ENCODE assay signal across 31 mouse cellular contexts in the genomic region with DNA sequence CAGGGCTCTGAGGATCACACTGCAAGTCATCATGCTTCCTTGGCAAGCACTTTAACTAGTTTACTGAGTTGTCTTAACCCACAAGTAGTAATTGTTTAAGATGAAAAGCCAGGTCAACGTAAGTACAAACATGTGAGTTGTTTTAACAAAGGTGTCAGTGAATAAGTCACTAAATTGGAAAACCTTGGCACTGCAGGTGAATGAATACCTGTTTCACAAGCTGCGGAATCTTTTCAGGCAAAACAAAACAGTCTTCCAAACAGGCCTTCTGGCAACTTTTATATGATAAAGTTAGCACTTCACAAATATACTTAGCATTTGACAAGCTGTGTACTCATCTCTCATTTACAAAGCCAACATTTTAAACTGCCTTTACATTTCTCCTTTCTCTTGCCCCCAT. TPM values are rescaled to one million over a fixed set of nuclear protein-coding genes. Genes with fewer than 3 reads are reported as not detected.
DNase-seq lines count a peak whose midpoint lies in the region; ATAC-seq and TF ChIP-seq lines count a peak whose summit lies in the region.
"Had no signal": no experiment of that assay in that cellular context is flagged by ENCODE, and none has a peak within 500 bp of the region (broad histone marks: within the 10 kb centered on the region; RNA-seq: fewer than 3 reads in every experiment).

No protein-coding gene starts in this region.

- no peak overlapping the region for H3K27ac ChIP-seq in kidney, embryonic 15.5 days
- H3K27ac ChIP-seq in liver, adult 2 months (replicated peaks; ENCODE audit: insufficient read depth, low read depth, low read length): peak overlapping the region; percentile 86
- H3K27ac ChIP-seq in liver, embryonic 11.5 days (ENCODE audit: low read depth, low read length): no peak overlapping the region
- H3K27ac ChIP-seq in liver, embryonic 16.5 days (ENCODE audit: low read length): peak overlapping the region; percentile 65
- H3K27ac ChIP-seq: forebrain, embryonic 10.5 days; forebrain, embryonic 13.5 days; heart, adult 2 months; heart, embryonic 10.5 days; heart, embryonic 13.5 days; hindbrain, embryonic 14.5 days had no signal

- 0 out of 2 replicates have a peak, but pooled peaks have one; percentile 12 for ATAC-seq in kidney, embryonic 15.5 days (replicated peaks; ENCODE audit: low FRiP score)
- no peak for ATAC-seq in liver, embryonic 11.5 days (replicated peaks; ENCODE audit: low FRiP score)
- ATAC-seq in liver, embryonic 16.5 days (ENCODE audit: low read depth): no peak
- ATAC-seq: activated CD4-positive, CD25-positive, alpha-beta regulatory T cell, adult 4 months; forebrain, embryonic 13.5 days; forebrain, embryonic 16.5 days had no signal

- no peak for TF ChIP-seq POLR2A in liver, adult 2 months (IDR thresholded peaks at IDR 0.05; ENCODE audit: extremely low read depth, insufficient read depth, low read length)

- H3K79me2 ChIP-seq in liver, adult 2 months (ENCODE audit: control insufficient read depth, insufficient read depth, low read length): peaks cover 3% of the 10 kb centered on the region; the same call in 1 of the 2 replicates

- TF ChIP-seq CTCF in liver, adult 2 months (IDR thresholded peaks at IDR 0.05; ENCODE audit: low read depth, low read length): no peak

- no peaks in the 10 kb centered on the region for H3K36me3 ChIP-seq in kidney, embryonic 15.5 days
- H3K36me3 ChIP-seq in liver, adult 2 months (ENCODE audit: control insufficient read depth, insufficient read depth, low read length): no peaks in the 10 kb centered on the region; the same call in 1 of the 2 replicates
- H3K36me3 ChIP-seq in liver, embryonic 11.5 days (ENCODE audit: control insufficient read depth, insufficient read depth, low read length): no peaks in the 10 kb centered on the region
- H3K36me3 ChIP-seq in liver, embryonic 16.5 days (ENCODE audit: control insufficient read depth, insufficient read depth): no peaks in the 10 kb centered on the region
- H3K36me3 ChIP-seq: forebrain, embryonic 10.5 days; heart, embryonic 10.5 days; heart, embryonic 13.5 days had no signal

- no peaks in the 10 kb centered on the region for H3K9me3 ChIP-seq in kidney, embryonic 15.5 days (replicated peaks)
- H3K9me3 ChIP-seq in liver, embryonic 11.5 days (ENCODE audit: control insufficient read depth, low read length): no peaks in the 10 kb centered on the region
- H3K9me3 ChIP-seq in liver, embryonic 16.5 days (replicated peaks; ENCODE audit: control insufficient read depth, low read length): no peaks in the 10 kb centered on the region
- H3K9me3 ChIP-seq: forebrain, embryonic 10.5 days; forebrain, embryonic 13.5 days; heart, embryonic 10.5 days; heart, embryonic 13.5 days had no signal

- H3K4me3 ChIP-seq in kidney, embryonic 15.5 days (replicated peaks): no peak overlapping the region
- H3K4me3 ChIP-seq in liver, adult 2 months (ENCODE audit: insufficient read depth, low read depth, low read length): no peak overlapping the region
- H3K4me3 ChIP-seq in liver, embryonic 11.5 days (ENCODE audit: low read depth, low read length): no peak overlapping the region
- H3K4me3 ChIP-seq in liver, embryonic 16.5 days (ENCODE audit: low read depth, low read length): no peak overlapping the region
- H3K4me3 ChIP-seq: forebrain, embryonic 10.5 days; forebrain, embryonic 13.5 days; heart, adult 2 months; heart, embryonic 10.5 days; heart, embryonic 13.5 days had no signal

- no peaks in the 10 kb centered on the region for H3K4me1 ChIP-seq in kidney, embryonic 15.5 days
- H3K4me1 ChIP-seq in liver, adult 2 months (ENCODE audit: control insufficient read depth, insufficient read depth, low read length): peaks cover 27% of the 10 kb centered on the region
- no peaks in the 10 kb centered on the region for H3K4me1 ChIP-seq in liver, embryonic 11.5 days (replicated peaks; ENCODE audit: control insufficient read depth, insufficient read depth, low read length)
- H3K4me1 ChIP-seq in liver, embryonic 16.5 days (ENCODE audit: control insufficient read depth, low read depth, low read length): no peaks in the 10 kb centered on the region
- H3K4me1 ChIP-seq: forebrain, embryonic 10.5 days; forebrain, embryonic 13.5 days; heart, embryonic 10.5 days; heart, embryonic 13.5 days had no signal

- no peak overlapping the region for H3K9ac ChIP-seq in kidney, embryonic 15.5 days
- H3K9ac ChIP-seq in liver, adult 2 months (ENCODE audit: low read depth, low read length): peak overlapping the region; percentile 53; the same call in 1 of the 2 replicates
- no peak overlapping the region for H3K9ac ChIP-seq in liver, embryonic 11.5 days (ENCODE audit: low read depth, low read length)
- no peak overlapping the region for H3K9ac ChIP-seq in liver, embryonic 16.5 days (ENCODE audit: low read depth, low read length)
- H3K9ac ChIP-seq: forebrain, embryonic 13.5 days; heart, embryonic 13.5 days; hindbrain, embryonic 14.5 days had no signal

- WGBS in kidney, embryonic 15.5 days: 71% methylated on average over 2 of the region's 2 CpGs
- WGBS in liver, adult 2 months: 11% methylated on average over 2 of the region's 2 CpGs
- 72% methylated on average over 2 of the region's 2 CpGs for WGBS in liver, embryonic 11.5 days
- 45% methylated on average over 2 of the region's 2 CpGs for WGBS in liver, embryonic 16.5 days (ENCODE audit: insufficient replicate concordance)

- no peaks in the 10 kb centered on the region for H3K27me3 ChIP-seq in kidney, embryonic 15.5 days
- H3K27me3 ChIP-seq in liver, adult 2 months (ENCODE audit: control insufficient read depth, insufficient read depth, low read length): no peaks in the 10 kb centered on the region
- H3K27me3 ChIP-seq in liver, embryonic 11.5 days (replicated peaks; ENCODE audit: control insufficient read depth, insufficient read depth, low read length): no peaks in the 10 kb centered on the region
- H3K27me3 ChIP-seq in liver, embryonic 16.5 days (ENCODE audit: control insufficient read depth, insufficient read depth, low read depth, low read length): no peaks in the 10 kb centered on the region
- H3K27me3 ChIP-seq: forebrain, embryonic 13.5 days; heart, embryonic 13.5 days had no signal

- H3K4me2 ChIP-seq in kidney, embryonic 15.5 days: no peak overlapping the region
- no peak overlapping the region for H3K4me2 ChIP-seq in liver, embryonic 11.5 days
- H3K4me2 ChIP-seq in liver, embryonic 16.5 days (ENCODE audit: low read depth, low read length): no peak overlapping the region
- H3K4me2 ChIP-seq: forebrain, embryonic 13.5 days; heart, embryonic 13.5 days; hindbrain, embryonic 14.5 days had no signal

- DNase-seq in kidney, postnatal 36 days: no peak
- DNase-seq in liver, adult 2 months (ENCODE audit: extremely low read depth, low read depth, low spot score): peak; percentile 87
- no peak for DNase-seq in liver, embryonic 11.5 days (ENCODE audit: low spot score)
- peak; percentile 50 for DNase-seq in yolk sac, embryonic 10.5 days (ENCODE audit: low spot score)
- DNase-seq in urinary bladder, postnatal 25 days (ENCODE audit: low spot score): no peak
- DNase-seq: adrenal gland, adult 8-10 months; adrenal gland, postnatal 25 days; cerebellum, adult 11-12 months; cerebellum, adult 8-10 months; cerebellum, postnatal 10 days; cerebellum, postnatal 36 days; embryo, embryonic 11 days; gastrocnemius, postnatal 10 days; gastrocnemius, postnatal 36 days; heart, adult 2 months; heart, postnatal 14 days; heart, postnatal 4 days had no signal

RNA-seq across cellular contexts. Expression of a gene that starts 15.7 kb away (rescaled TPM):
- polyA plus RNA-seq in kidney, embryonic 15.5 days (2015; fragmentation: Nextera tagmentation; extraction: Ambion mirVana): 3.5 and 4.5 TPM in 2 replicates
- 282 and 399 TPM in 2 replicates for total RNA-seq in liver, adult 2 months (2014; rRNA removed)
- 11.1 and 23.0 TPM in 2 replicates for polyA plus RNA-seq in liver, adult 2 months (2012; rRNA removed)
- polyA plus RNA-seq in liver, embryonic 11.5 days (2014; fragmentation: Nextera tagmentation; extraction: Ambion mirVana): not detected in 2 replicates
- polyA plus RNA-seq in liver, embryonic 16.5 days (2015; fragmentation: Nextera tagmentation; extraction: Ambion mirVana): not detected in 2 replicates
- total RNA-seq: ES-E14; gastrocnemius, adult 18-20 months; granulocyte monocyte progenitor cell, adult 5-6 weeks had no signal
- polyA plus RNA-seq: embryonic facial prominence, embryonic 11.5 days; forebrain, embryonic 10.5 days; heart, embryonic 10.5 days; heart, embryonic 13.5 days; hindbrain, embryonic 11.5 days had no signal

Comparison
In these comparisons a context has a peak if more than half of its experiments do, and no peak if none do; other contexts are left out.
1. H3K27ac ChIP-seq: peak in liver, adult 2 months (single experiment) and liver, embryonic 16.5 days (single experiment); none in kidney, embryonic 15.5 days (single experiment) and liver, embryonic 11.5 days (single experiment).
2. DNase-seq: peak in liver, adult 2 months (single experiment) and yolk sac, embryonic 10.5 days (single experiment); none in kidney, postnatal 36 days (0 of 2), liver, embryonic 11.5 days (single experiment) and urinary bladder, postnatal 25 days (single experiment).